Mouse (Mus musculus): ENCODE results near the gene Myom1. TPM values are rescaled to one million over a fixed set of nuclear protein-coding genes. Genes with fewer than 3 reads are reported as not detected.

Myom1 gene
- polyA plus RNA-seq, 1 experiment from 2014 or later = 1.5 TPM

DNA sequence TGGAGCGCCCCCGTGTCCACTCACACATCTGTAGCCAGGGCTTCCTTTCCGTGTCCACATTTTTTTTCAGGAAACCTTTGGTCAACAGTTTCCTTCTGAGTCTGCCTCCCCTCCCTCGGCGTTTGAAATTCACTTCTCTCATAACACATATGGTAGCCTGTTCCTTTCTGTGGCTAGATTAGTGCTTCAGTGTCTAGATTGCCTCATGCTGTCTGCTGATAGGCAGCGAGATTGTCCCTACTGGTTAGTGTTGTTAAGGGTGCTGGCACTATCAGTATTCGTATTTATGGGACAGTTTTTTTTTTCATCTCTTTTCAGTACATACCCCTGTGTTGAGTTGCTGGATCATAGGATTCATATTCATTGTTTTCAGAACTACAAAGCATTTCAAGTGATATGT lies 54.0 kb downstream of the Myom1 start:
- Histone ChIP-seq H3K4me1 (replicated peaks; ENCODE audit: control insufficient read depth, insufficient read depth, low read length) (no peaks in the 10 kb centered on the region), H3K9me3 (ENCODE audit: control insufficient read depth, low read length) (no peaks in the 10 kb centered on the region), H3K36me3 (replicated peaks; ENCODE audit: control insufficient read depth, insufficient read depth) (no peaks in the 10 kb centered on the region), H3K27me3 (ENCODE audit: control insufficient read depth, insufficient read depth, low read length) (no peaks in the 10 kb centered on the region), H3K4me2 (replicated peaks) (no peak overlapping the region), H3K9ac (no peak overlapping the region), H3K27ac (no peak overlapping the region), H3K4me3 (replicated peaks; ENCODE audit: low read length) (no peak overlapping the region)
- 82% methylated on average over 7 of the region's 7 CpGs for WGBS
- ATAC-seq (ENCODE audit: low FRiP score) (no peak), DNase-seq (ENCODE audit: low spot score) (no peak)

DNA sequence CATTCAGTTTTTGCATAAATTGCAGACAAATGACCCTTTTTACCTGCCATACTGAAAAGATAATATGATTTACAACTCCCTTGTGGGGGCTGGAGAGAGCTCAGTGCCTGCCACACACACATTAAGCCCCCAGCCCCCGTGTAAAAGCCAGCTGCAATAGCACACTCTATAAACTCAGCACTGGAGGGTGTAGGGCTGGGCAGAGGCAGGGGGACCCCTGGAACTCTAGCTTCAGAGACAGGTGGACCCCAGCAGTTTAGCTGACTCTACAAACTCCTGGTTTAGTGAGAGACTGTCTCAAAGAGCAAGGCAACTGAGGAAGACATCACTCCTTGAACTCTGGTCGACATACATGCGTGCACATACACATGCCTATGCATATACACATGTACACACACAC lies 55.3 kb downstream of the Myom1 start:
- ATAC-seq (ENCODE audit: low FRiP score) (no peak), DNase-seq (ENCODE audit: low spot score) (no peak)
- 80% methylated on average over 3 of the region's 3 CpGs for WGBS

DNA sequence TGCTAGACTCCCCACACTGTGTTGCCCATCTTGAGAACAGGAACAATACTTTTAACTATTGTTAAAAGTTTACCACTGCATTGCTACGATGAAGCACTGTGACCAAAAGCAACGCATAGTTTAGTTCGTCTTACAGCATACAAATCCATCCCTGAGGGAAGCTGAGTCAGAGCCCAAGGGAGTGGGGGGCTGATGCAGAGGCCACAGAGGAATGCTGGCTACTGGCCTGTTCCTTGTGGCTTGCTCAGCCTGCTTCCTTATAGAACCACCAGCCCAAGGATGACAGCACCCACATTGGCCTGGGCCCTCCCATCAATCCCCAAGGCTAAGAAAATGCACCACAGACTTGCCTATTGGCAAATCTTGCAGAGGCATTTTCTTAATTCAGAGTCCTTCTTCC lies 56.8 kb downstream of the Myom1 start:
- no peak for ATAC-seq (ENCODE audit: low FRiP score)
- no peaks in the 10 kb centered on the region for H3K9me3 ChIP-seq (ENCODE audit: control insufficient read depth, low read length)
- DNase-seq (ENCODE audit: low spot score) = no peak
- H3K36me3 ChIP-seq (replicated peaks; ENCODE audit: control insufficient read depth, insufficient read depth) = no peaks in the 10 kb centered on the region
- no peak overlapping the region for H3K4me2 ChIP-seq (replicated peaks)
- H3K27me3 ChIP-seq (ENCODE audit: control insufficient read depth, insufficient read depth, low read length) = no peaks in the 10 kb centered on the region
- no peak overlapping the region for H3K27ac ChIP-seq
- H3K9ac ChIP-seq = no peak overlapping the region
- WGBS = 91% methylated on average over 3 of the region's 3 CpGs
- H3K4me3 ChIP-seq (replicated peaks; ENCODE audit: low read length) = no peak overlapping the region
- no peaks in the 10 kb centered on the region for H3K4me1 ChIP-seq (replicated peaks; ENCODE audit: control insufficient read depth, insufficient read depth, low read length)

More for the DNA sequence above, 55.3 kb downstream of the Myom1 start:
- H3K4me1 ChIP-seq (replicated peaks; ENCODE audit: control insufficient read depth, insufficient read depth, low read length) = no peaks in the 10 kb centered on the region
- H3K27me3 ChIP-seq (ENCODE audit: control insufficient read depth, insufficient read depth, low read length) = no peaks in the 10 kb centered on the region
- H3K27ac ChIP-seq = no peak overlapping the region
- no peaks in the 10 kb centered on the region for H3K36me3 ChIP-seq (replicated peaks; ENCODE audit: control insufficient read depth, insufficient read depth)
- no peak overlapping the region for H3K4me3 ChIP-seq (replicated peaks; ENCODE audit: low read length)
- no peaks in the 10 kb centered on the region for H3K9me3 ChIP-seq (ENCODE audit: control insufficient read depth, low read length)
- H3K9ac ChIP-seq = no peak overlapping the region
- no peak overlapping the region for H3K4me2 ChIP-seq (replicated peaks)

DNA sequence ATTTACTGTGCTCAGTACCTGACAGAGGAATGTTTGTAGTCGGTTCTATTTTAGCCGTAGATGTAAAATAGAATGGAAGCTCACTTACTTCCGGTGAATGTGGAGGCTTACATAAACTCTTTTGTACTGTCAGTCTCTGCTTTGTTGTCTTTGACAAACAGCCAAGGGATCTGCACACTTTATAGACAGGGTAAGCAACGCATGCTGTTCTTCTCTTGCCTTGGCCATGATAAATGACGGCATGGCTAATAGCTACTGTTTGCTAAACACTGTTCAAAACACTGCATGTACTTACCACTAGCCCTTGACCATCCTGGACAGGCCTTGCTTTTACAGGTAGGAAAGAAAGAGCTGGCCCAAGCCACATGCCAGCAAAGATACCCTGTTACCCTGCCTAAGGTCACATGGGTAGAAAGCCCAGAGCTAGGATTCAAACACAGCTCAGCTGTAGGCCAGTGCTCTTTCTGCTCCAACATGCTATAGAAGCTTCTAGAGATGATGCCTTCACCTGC lies 59.7 kb downstream of the Myom1 start:
- Histone ChIP-seq H3K9ac (no peak overlapping the region), H3K36me3 (replicated peaks; ENCODE audit: control insufficient read depth, insufficient read depth) (no peaks in the 10 kb centered on the region), H3K9me3 (ENCODE audit: control insufficient read depth, low read length) (no peaks in the 10 kb centered on the region), H3K4me3 (replicated peaks; ENCODE audit: low read length) (no peak overlapping the region), H3K4me1 (replicated peaks; ENCODE audit: control insufficient read depth, insufficient read depth, low read length) (no peaks in the 10 kb centered on the region), H3K4me2 (replicated peaks) (no peak overlapping the region), H3K27me3 (ENCODE audit: control insufficient read depth, insufficient read depth, low read length) (no peaks in the 10 kb centered on the region), H3K27ac (no peak overlapping the region)
- DNase-seq (ENCODE audit: low spot score) (no peak), ATAC-seq (ENCODE audit: low FRiP score) (no peak)
- WGBS = 51% methylated on average over 5 of the region's 5 CpGs

DNA sequence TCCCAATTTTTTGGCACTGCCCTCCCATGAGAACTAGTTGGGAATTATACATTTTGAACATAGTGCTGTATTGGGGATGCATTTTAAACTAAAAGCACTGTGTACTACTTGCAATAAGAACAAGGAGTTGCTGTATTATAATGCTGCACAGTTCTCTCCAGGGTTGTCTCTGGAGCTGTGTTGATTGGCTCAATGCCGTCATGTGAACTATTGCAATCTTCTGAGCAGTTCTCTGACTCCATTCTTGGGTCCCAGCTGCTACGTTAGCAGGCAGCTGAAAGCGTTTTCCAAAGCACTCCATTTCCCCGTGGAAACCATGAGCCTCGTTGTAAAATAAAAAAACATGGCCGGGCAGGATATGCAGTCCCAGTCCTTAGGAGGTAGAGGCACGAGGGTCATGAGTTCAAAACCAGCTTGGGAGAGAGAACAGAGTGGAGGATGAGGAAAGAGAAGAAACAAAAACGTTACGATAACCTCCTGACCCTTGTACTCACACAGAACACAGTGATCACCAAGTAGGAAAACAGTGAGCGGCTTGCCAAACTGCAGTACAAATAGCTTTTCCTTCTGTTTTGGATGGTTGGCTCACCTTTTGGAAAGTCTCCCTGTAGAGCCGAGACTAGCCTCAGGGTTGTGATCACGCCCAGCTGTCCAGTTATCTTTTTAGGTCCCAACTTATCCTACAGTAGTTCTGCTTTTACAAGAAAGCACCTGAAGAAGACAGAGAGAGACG lies 60.6 kb downstream of the Myom1 start:
- DNase-seq (ENCODE audit: low spot score) = no peak
- H3K27me3 ChIP-seq (ENCODE audit: control insufficient read depth, insufficient read depth, low read length) = no peaks in the 10 kb centered on the region
- 70% methylated on average over 13 of the region's 13 CpGs for WGBS
- no peak overlapping the region for H3K4me3 ChIP-seq (replicated peaks; ENCODE audit: low read length)
- H3K4me1 ChIP-seq (replicated peaks; ENCODE audit: control insufficient read depth, insufficient read depth, low read length) = no peaks in the 10 kb centered on the region
- H3K4me2 ChIP-seq (replicated peaks) = no peak overlapping the region
- H3K9me3 ChIP-seq (ENCODE audit: control insufficient read depth, low read length) = no peaks in the 10 kb centered on the region
- ATAC-seq (ENCODE audit: low FRiP score) = 0 out of 2 replicates have a peak, but pooled peaks have one; percentile 53
- H3K9ac ChIP-seq = no peak overlapping the region
- no peak overlapping the region for H3K27ac ChIP-seq
- H3K36me3 ChIP-seq (replicated peaks; ENCODE audit: control insufficient read depth, insufficient read depth) = no peaks in the 10 kb centered on the region

DNA sequence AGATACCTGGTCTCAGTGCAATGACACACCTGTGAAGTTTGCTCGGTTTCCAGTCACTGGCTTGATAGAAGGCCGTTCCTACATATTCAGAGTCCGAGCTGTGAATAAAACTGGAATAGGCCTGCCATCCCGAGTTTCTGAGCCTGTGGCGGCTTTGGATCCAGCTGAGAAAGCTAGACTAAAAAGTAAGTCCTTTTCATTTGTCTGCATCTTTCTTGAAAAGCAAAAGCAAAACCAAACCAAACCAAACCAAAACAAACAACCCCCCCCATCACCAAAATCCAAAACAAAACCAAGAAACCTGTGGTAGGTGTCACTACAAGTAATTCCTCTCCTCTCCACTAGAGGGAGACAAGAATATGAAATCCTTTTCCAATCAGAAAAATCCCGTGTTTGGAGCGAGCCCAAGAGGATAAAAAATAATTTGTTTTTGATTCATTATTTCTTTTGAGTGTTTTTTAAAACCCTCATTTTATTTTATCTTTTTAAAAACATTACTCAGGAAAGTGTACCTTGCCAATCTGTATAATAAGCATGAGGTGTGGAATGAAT lies 62.1 kb downstream of the Myom1 start:
- Histone ChIP-seq H3K9me3 (ENCODE audit: control insufficient read depth, low read length) (no peaks in the 10 kb centered on the region), H3K4me2 (replicated peaks) (no peak overlapping the region), H3K4me1 (replicated peaks; ENCODE audit: control insufficient read depth, insufficient read depth, low read length) (no peaks in the 10 kb centered on the region), H3K27me3 (ENCODE audit: control insufficient read depth, insufficient read depth, low read length) (no peaks in the 10 kb centered on the region), H3K27ac (no peak overlapping the region), H3K4me3 (replicated peaks; ENCODE audit: low read length) (no peak overlapping the region), H3K9ac (no peak overlapping the region), H3K36me3 (replicated peaks; ENCODE audit: control insufficient read depth, insufficient read depth) (no peaks in the 10 kb centered on the region)
- WGBS = 68% methylated on average over 7 of the region's 7 CpGs
- no peak for ATAC-seq (ENCODE audit: low FRiP score)
- peak; percentile 77 for DNase-seq (ENCODE audit: low spot score)

DNA sequence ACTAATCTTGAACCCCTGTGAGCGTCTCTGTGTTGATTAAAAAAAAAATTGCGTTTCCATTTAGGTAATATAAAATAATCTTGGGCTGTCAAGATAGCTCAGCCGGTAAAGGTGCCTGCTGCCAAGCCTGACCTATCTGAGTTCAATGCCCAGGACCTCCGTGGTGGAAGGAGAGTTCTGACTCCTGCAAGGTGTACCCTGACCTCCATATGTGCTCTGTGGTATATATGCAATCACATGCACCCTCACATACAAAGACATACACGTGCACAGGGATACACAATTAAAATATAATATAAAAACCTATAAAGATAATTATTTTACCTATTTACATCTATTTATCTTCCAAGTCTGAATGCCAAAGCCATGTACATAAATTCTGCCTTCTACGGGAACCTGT lies 62.7 kb downstream of the Myom1 start:
- Histone ChIP-seq H3K27ac (no peak overlapping the region), H3K4me2 (replicated peaks) (no peak overlapping the region), H3K4me1 (replicated peaks; ENCODE audit: control insufficient read depth, insufficient read depth, low read length) (no peaks in the 10 kb centered on the region), H3K9ac (no peak overlapping the region), H3K9me3 (ENCODE audit: control insufficient read depth, low read length) (no peaks in the 10 kb centered on the region), H3K4me3 (replicated peaks; ENCODE audit: low read length) (no peak overlapping the region), H3K36me3 (replicated peaks; ENCODE audit: control insufficient read depth, insufficient read depth) (no peaks in the 10 kb centered on the region), H3K27me3 (ENCODE audit: control insufficient read depth, insufficient read depth, low read length) (no peaks in the 10 kb centered on the region)
- WGBS = 80% methylated on average over 6 of the region's 6 CpGs
- no peak for DNase-seq (ENCODE audit: low spot score)
- ATAC-seq (ENCODE audit: low FRiP score) = no peak

DNA sequence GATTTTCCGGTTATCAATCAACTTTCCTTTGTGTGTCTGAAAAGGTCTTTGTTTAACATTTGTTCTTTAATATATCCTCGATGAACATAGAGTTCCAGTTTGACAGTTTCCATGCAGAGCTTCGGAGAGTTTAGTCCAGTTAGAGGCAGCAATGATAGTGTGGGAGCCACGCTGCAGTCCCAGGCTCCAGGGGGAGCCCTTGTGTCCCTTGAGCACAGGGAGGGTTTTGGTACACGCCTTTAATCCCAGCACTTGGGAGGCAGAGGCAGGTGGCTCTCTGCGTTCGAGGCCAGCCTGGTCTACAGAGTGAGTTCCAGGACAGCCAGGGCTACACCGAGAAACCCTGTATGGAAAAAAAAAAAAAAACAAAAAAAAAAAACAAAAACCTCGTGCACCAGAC lies 66.7 kb downstream of the Myom1 start:
- no peak for DNase-seq (ENCODE audit: low spot score)
- Histone ChIP-seq H3K4me2 (replicated peaks) (no peak overlapping the region), H3K4me1 (replicated peaks; ENCODE audit: control insufficient read depth, insufficient read depth, low read length) (no peaks in the 10 kb centered on the region), H3K27ac (no peak overlapping the region), H3K9ac (no peak overlapping the region), H3K9me3 (ENCODE audit: control insufficient read depth, low read length) (no peaks in the 10 kb centered on the region), H3K4me3 (replicated peaks; ENCODE audit: low read length) (no peak overlapping the region), H3K27me3 (ENCODE audit: control insufficient read depth, insufficient read depth, low read length) (no peaks in the 10 kb centered on the region), H3K36me3 (replicated peaks; ENCODE audit: control insufficient read depth, insufficient read depth) (no peaks in the 10 kb centered on the region)
- whole genome bisulfite sequencing = 68% methylated on average over 9 of the region's 9 CpGs
- no peak for ATAC-seq (ENCODE audit: low FRiP score)

DNA sequence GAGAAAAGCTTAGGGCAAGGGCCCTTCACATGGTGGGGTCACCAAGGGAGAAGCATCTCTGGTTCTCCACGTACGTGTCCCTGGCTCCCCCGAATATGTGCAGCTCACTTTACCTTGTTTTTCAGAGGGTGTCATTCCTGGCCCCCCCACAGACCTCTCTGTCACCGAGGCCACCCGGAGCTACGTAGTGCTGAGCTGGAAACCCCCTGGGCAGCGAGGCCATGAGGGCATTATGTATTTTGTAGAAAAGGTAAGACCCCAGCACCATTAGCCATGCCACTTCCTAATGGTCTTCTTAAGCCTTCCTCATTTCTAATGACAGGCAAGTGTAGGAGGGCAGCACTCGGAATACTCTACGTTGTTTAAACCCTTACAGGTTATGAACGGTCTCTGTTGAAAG lies 69.5 kb downstream of the Myom1 start:
- ATAC-seq (ENCODE audit: low FRiP score) = no peak

More for the DNA sequence above, 69.5 kb downstream of the Myom1 start:
- H3K4me2 ChIP-seq (replicated peaks) = no peak overlapping the region
- H3K27ac ChIP-seq = no peak overlapping the region
- no peaks in the 10 kb centered on the region for H3K27me3 ChIP-seq (ENCODE audit: control insufficient read depth, insufficient read depth, low read length)
- no peak overlapping the region for H3K9ac ChIP-seq
- 94% methylated on average over 10 of the region's 10 CpGs for WGBS
- no peaks in the 10 kb centered on the region for H3K4me1 ChIP-seq (replicated peaks; ENCODE audit: control insufficient read depth, insufficient read depth, low read length)
- no peak overlapping the region for H3K4me3 ChIP-seq (replicated peaks; ENCODE audit: low read length)
- DNase-seq (ENCODE audit: low spot score) = no peak
- no peaks in the 10 kb centered on the region for H3K36me3 ChIP-seq (replicated peaks; ENCODE audit: control insufficient read depth, insufficient read depth)
- no peaks in the 10 kb centered on the region for H3K9me3 ChIP-seq (ENCODE audit: control insufficient read depth, low read length)

Measured in hindbrain, embryonic 14.5 days (tissue).